Mouse (Mus musculus) C2C12 (cell line): Measurements from ENCODE around the gene Actb. TPM values are rescaled to one million over a fixed set of nuclear protein-coding genes. Genes with fewer than 3 reads are reported as not detected.
A peak's percentile ranks its signal among the peaks of the same experiment; 100 is the strongest.

Experiments used
- H3K27me3 ChIP-seq: one replicate; pipeline ENCODE4 v1.6.1; 2011; ENCODE audit not compliant: control insufficient read depth, insufficient read depth, insufficient read length
- H3K36me3 ChIP-seq: one replicate; pipeline ENCODE4 v1.6.1; 2011; ENCODE audit not compliant: control insufficient read depth, insufficient read depth
- H3K4me3 ChIP-seq: one replicate; pipeline ENCODE4 v1.5.1; 2011; ENCODE audit warnings: mild to moderate bottlenecking, control low read depth; ENCODE audit not compliant: poor library complexity, insufficient read depth, severe bottlenecking
- H3K79me2 ChIP-seq: one replicate; pipeline ENCODE4 v1.6.1; 2011; ENCODE audit not compliant: control insufficient read depth, insufficient read depth
- H3K79me3 ChIP-seq: one replicate; pipeline ENCODE4 v1.6.1; 2011; ENCODE audit warnings: low read depth, control low read depth
- H3ac ChIP-seq: one replicate; pipeline ENCODE3; 2011; ENCODE audit warnings: low read depth; ENCODE audit not compliant: control insufficient read depth, insufficient read length
- CEBPB ChIP-seq: IDR thresholded peaks from one replicate; pipeline ENCODE4 v1.6.1; 2011; ENCODE audit warnings: low read depth, mild to moderate bottlenecking, control low read depth, moderate library complexity
- CTCF ChIP-seq: IDR thresholded peaks from one replicate; pipeline ENCODE4 v1.5.1; 2011; ENCODE audit not compliant: control insufficient read depth, insufficient read depth, insufficient read length
- FOSL1 ChIP-seq: IDR thresholded peaks from one replicate; pipeline ENCODE4 v1.8.0; 2011; ENCODE audit warnings: mild to moderate bottlenecking, low read length; ENCODE audit not compliant: poor library complexity, insufficient read depth, severe bottlenecking
- MAX ChIP-seq: IDR thresholded peaks from one replicate; pipeline ENCODE4 v1.6.1; 2011; ENCODE audit warnings: mild to moderate bottlenecking, control low read depth
- MYOD1 ChIP-seq: IDR thresholded peaks from one replicate; pipeline ENCODE4 v1.6.1; 2011; ENCODE audit warnings: low read depth; ENCODE audit not compliant: control insufficient read depth, insufficient read length
- MYOG ChIP-seq: IDR thresholded peaks from one replicate; pipeline ENCODE4 v1.6.1; 2011; ENCODE audit not compliant: control insufficient read depth, insufficient read length; ENCODE audit errors: extremely low read depth
- USF1 ChIP-seq: IDR thresholded peaks from one replicate; pipeline ENCODE4 v1.6.1; 2011; ENCODE audit warnings: low read depth, mild to moderate bottlenecking, control low read depth, moderate library complexity
- polyA plus RNA-seq: library from polyadenylated mRNA; unstranded; fragments of >200 nt; fragmentation: generic; extraction: Trizol; gene quantifications from one replicate; pipeline ENCODE4 v1.2.1, GENCODE M21; 2012; ENCODE audit warnings: missing spikeins

Gene Actb
- polyA plus RNA-seq, 1 experiment: 6,665 TPM

GRCm38 (mm10) chr5:142905725-142906531, 626 bp downstream of the Actb start:
- Histone ChIP-seq H3ac (peak overlapping the region; percentile 93), H3K79me3 (peaks cover 30% of the 10 kb centered on the region), H3K4me3 (peak overlapping the region; percentile 99), H3K27me3 (no peaks in the 10 kb centered on the region), H3K36me3 (peaks cover 46% of the 10 kb centered on the region), H3K79me2 (peaks cover 71% of the 10 kb centered on the region)
- TF ChIP-seq MAX: no peak
- no peak for TF ChIP-seq USF1
- TF ChIP-seq FOSL1: no peak
- TF ChIP-seq CTCF: peak; percentile 79
- TF ChIP-seq CEBPB: no peak
- TF ChIP-seq MYOD1: no peak
- TF ChIP-seq MYOG: no peak

- H3K79me2 ChIP-seq: peaks cover 71% of the 10 kb centered on the region
- H3K4me3 ChIP-seq: peak overlapping the region; percentile 99
- no peaks in the 10 kb centered on the region for H3K27me3 ChIP-seq
- peak overlapping the region; percentile 93 for H3ac ChIP-seq
- TF ChIP-seq MAX: peak; percentile 4
- TF ChIP-seq MYOD1: no peak
- peaks cover 53% of the 10 kb centered on the region for H3K36me3 ChIP-seq
- peaks cover 30% of the 10 kb centered on the region for H3K79me3 ChIP-seq
Measured at GRCm38 (mm10) chr5:142905038-142905695, 1.4 kb downstream of the Actb start.

- Histone ChIP-seq H3K4me3 (peak overlapping the region; percentile 99), H3ac (peak overlapping the region; percentile 93), H3K79me2 (peaks cover 71% of the 10 kb centered on the region), H3K36me3 (peaks cover 59% of the 10 kb centered on the region), H3K27me3 (no peaks in the 10 kb centered on the region), H3K79me3 (peaks cover 30% of the 10 kb centered on the region)
- TF ChIP-seq FOSL1 (no peak), MAX (no peak), MYOG (no peak), USF1 (no peak), CEBPB (no peak), CTCF (no peak), MYOD1 (no peak)
Measured at GRCm38 (mm10) chr5:142904208-142905037, 2.1 kb downstream of the Actb start.

- peaks cover 30% of the 10 kb centered on the region for H3K79me3 ChIP-seq
- H3K79me2 ChIP-seq: peaks cover 63% of the 10 kb centered on the region
- TF ChIP-seq USF1 (no peak), MYOG (no peak), CTCF (no peak), MYOD1 (no peak), FOSL1 (no peak), MAX (no peak), CEBPB (no peak)
- no peaks in the 10 kb centered on the region for H3K27me3 ChIP-seq
- peak overlapping the region; percentile 67 for H3ac ChIP-seq
- peaks cover 66% of the 10 kb centered on the region for H3K36me3 ChIP-seq
- H3K4me3 ChIP-seq: peak overlapping the region; percentile 99
Measured at GRCm38 (mm10) chr5:142903470-142904207, 2.9 kb downstream of the Actb start.
